Mouse (Mus musculus) kidney, adult 8-10 months (tissue): ENCODE results near the gene Dok5.
A peak's percentile ranks its signal among the peaks of the same experiment; 100 is the strongest.

Source experiments
- DNase-seq, 2 experiments: peaks; one replicate each; pipeline ENCODE4 v3.0.0; 2022

The Dok5 gene

GRCm38 (mm10) chr2:170731632-170732561, at the start of gene Dok5:
Gene Dok5, plus strand, starts transcription at chr2:170731807.
- peak; percentile 6 to 9 for DNase-seq

GRCm38 (mm10) chr2:170683385-170683784, 48.2 kb upstream of the Dok5 start:
- no peak for DNase-seq

- no peak for DNase-seq
Observed at GRCm38 (mm10) chr2:170695071-170695936, 36.3 kb upstream of the Dok5 start.

- DNase-seq: no peak
Observed at GRCm38 (mm10) chr2:170695937-170696510, 35.6 kb upstream of the Dok5 start.

GRCm38 (mm10) chr2:170700471-170700870, 31.1 kb upstream of the Dok5 start:
- DNase-seq: no peak

- DNase-seq: no peak
Observed at GRCm38 (mm10) chr2:170706488-170706887, 25.1 kb upstream of the Dok5 start.

GRCm38 (mm10) chr2:170707672-170708071, 23.9 kb upstream of the Dok5 start:
- DNase-seq: no peak

GRCm38 (mm10) chr2:170708901-170709300, 22.7 kb upstream of the Dok5 start:
- DNase-seq: no peak

GRCm38 (mm10) chr2:170712658-170713285, 18.8 kb upstream of the Dok5 start:
- DNase-seq: no peak

- no peak for DNase-seq
Observed at GRCm38 (mm10) chr2:170720386-170720785, 11.2 kb upstream of the Dok5 start.

GRCm38 (mm10) chr2:170724136-170724535, 7.5 kb upstream of the Dok5 start:
- DNase-seq: no peak

- no peak for DNase-seq
Observed at GRCm38 (mm10) chr2:170724716-170725115, 6.9 kb upstream of the Dok5 start.

GRCm38 (mm10) chr2:170725796-170726195, 5.8 kb upstream of the Dok5 start:
- DNase-seq: no peak

- DNase-seq: no peak
Observed at GRCm38 (mm10) chr2:170726996-170727710, 4.5 kb upstream of the Dok5 start.

GRCm38 (mm10) chr2:170728864-170729263, 2.7 kb upstream of the Dok5 start:
- DNase-seq: no peak

- DNase-seq: no peak
Observed at GRCm38 (mm10) chr2:170729661-170730060, 1.9 kb upstream of the Dok5 start.

- DNase-seq: no peak
Observed at GRCm38 (mm10) chr2:170730136-170730535, 1.5 kb upstream of the Dok5 start.

GRCm38 (mm10) chr2:170730781-170731180, 826 bp upstream of the Dok5 start:
- no peak for DNase-seq

GRCm38 (mm10) chr2:170731205-170731604, 402 bp upstream of the Dok5 start:
- DNase-seq: no peak

GRCm38 (mm10) chr2:170733671-170734070, 2.1 kb downstream of the Dok5 start:
- no peak for DNase-seq

- DNase-seq: no peak
Observed at GRCm38 (mm10) chr2:170734446-170734845, 2.8 kb downstream of the Dok5 start.

- no peak for DNase-seq
Observed at GRCm38 (mm10) chr2:170738446-170738845, 6.8 kb downstream of the Dok5 start.
